Mouse (Mus musculus) B cell, adult (primary cell): ENCODE data around the gene Fstl3. TPM values are rescaled to one million over a fixed set of nuclear protein-coding genes. Genes with fewer than 3 reads are reported as not detected.

Source experiments
- total RNA-seq: library from RNA; stranded (reverse); gene quantifications from 4 replicates; pipeline ENCODE4 v1.2.4, GENCODE M21; 2023; ENCODE audit not compliant: inconsistent age

Gene Fstl3
- 1.1 to 2.1 TPM (median 1.7 TPM) in 4 replicates for total RNA-seq

DNA sequence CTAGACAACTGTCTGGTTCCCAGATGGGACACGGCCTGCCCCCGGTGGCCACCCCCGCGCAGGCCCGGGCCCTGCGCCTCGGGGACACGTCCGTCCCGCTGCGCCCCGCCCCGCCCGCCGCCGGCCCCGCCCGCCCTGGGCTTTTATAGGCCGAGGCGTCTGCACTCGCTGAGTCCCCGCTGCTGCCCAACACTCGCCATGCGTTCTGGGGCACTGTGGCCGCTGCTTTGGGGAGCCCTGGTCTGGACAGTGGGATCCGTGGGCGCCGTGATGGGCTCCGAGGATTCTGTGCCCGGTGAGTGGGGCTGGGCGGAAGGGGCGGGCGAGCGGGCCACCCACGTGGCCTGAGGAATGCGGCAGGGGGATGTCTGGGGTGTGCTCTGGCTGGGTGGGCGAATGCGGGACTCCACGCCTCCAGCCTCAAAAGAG lies at the start of gene Fstl3:
Gene Fstl3, plus strand, starts transcription at position 170 of the 429 bp plus-strand sequence.

GRCm38 (mm10) chr10:79745898-79746773 lies 30.9 kb upstream of the Fstl3 start, which contains the start of gene Polrmt:
Gene Polrmt, minus strand, starts transcription at chr10:79746581.

GRCm38 (mm10) chr10:79754856-79755516 lies 22.1 kb upstream of the Fstl3 start, which contains the start of gene Fgf22:
Gene Fgf22, plus strand, starts transcription at chr10:79755076.

GRCm38 (mm10) chr10:79766508-79767325 lies 10.4 kb upstream of the Fstl3 start, which contains the start of gene Rnf126:
Gene Rnf126, minus strand, starts transcription at chr10:79766952.

GRCm38 (mm10) chr10:79790861-79791260 lies 13.8 kb downstream of the Fstl3 start, which contains the start of gene Prss57:
Gene Prss57, minus strand, starts transcription at chr10:79790961.

GRCm38 (mm10) chr10:79793051-79793737 lies 16.1 kb downstream of the Fstl3 start, which contains the start of gene Palm:
Gene Palm, plus strand, starts transcription at chr10:79793572.

DNA sequence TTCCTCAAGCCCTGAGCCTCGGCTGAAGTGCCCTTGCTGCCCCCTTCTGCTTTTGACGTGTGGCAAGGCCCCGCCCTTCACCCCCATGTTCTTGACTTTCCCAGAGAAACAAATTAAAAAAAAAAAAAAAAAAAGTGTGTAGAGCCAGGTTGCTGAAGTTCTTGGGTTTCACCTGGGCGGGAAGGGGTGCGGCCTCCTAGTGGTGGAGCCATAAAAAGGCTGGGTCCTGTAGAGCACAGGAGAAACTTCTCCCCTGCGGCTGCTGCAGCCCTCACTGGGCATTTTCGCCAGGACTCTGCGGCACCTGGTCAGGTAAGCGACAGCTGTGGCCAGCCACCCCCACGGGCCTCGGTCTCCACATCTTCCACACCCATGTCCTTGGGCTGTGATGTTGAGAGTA lies 43.7 kb downstream of the Fstl3 start, which contains the start of gene Misp:
Gene Misp, plus strand, starts transcription at position 208 of the 400 bp plus-strand sequence.

Other genes with a start within 250 kb of the Fstl3 start
- 2.5 to 4.1 TPM (median 3.8 TPM) in 4 replicates for gene Plpp2, start 243.5 kb upstream of the Fstl3 start, total RNA-seq
- 36.6 to 45.9 TPM (median 40.8 TPM) in 4 replicates for gene Mier2, start 222.1 kb upstream of the Fstl3 start, total RNA-seq
- gene Theg, start 189.9 kb upstream of the Fstl3 start, total RNA-seq: not detected in 4 replicates
- gene C2cd4c, start 163.2 kb upstream of the Fstl3 start, total RNA-seq: not detected in 4 replicates
- gene Shc2, start 139.4 kb upstream of the Fstl3 start, total RNA-seq: not detected in 4 replicates
- not detected in 4 replicates for gene Odf3l2, start 131.5 kb upstream of the Fstl3 start, total RNA-seq
- gene Madcam1, start 112.7 kb upstream of the Fstl3 start, total RNA-seq: not detected in 4 replicates
- gene Tpgs1, start 107.9 kb upstream of the Fstl3 start, total RNA-seq: 13.7 to 19.6 TPM (median 17.1 TPM) in 4 replicates
- gene Cdc34, start 95.1 kb upstream of the Fstl3 start, total RNA-seq: 64.7 to 70.9 TPM (median 68.3 TPM) in 4 replicates
- 1.2 to 2.8 TPM (median 2.1 TPM) in 4 replicates for gene Gzmm, start 88.3 kb upstream of the Fstl3 start, total RNA-seq
- gene Bsg, start 72.8 kb upstream of the Fstl3 start, total RNA-seq: 101 to 112 TPM (median 107 TPM) in 4 replicates
- gene Hcn2, start 60.6 kb upstream of the Fstl3 start, total RNA-seq: 0.26 TPM in 1 of 4 replicates, not detected in the others
- 55.6 to 79.9 TPM (median 71.2 TPM) in 4 replicates for gene Polrmt, start 30.7 kb upstream of the Fstl3 start, total RNA-seq
- gene Fgf22, start 22.2 kb upstream of the Fstl3 start, total RNA-seq: not detected in 4 replicates
- 52.1 to 65.8 TPM (median 59.1 TPM) in 4 replicates for gene Rnf126, start 10.3 kb upstream of the Fstl3 start, total RNA-seq
- gene Prss57, start 13.7 kb downstream of the Fstl3 start, total RNA-seq: not detected in 4 replicates
- 5.9 to 8.0 TPM (median 6.7 TPM) in 4 replicates for gene Palm, start 16.3 kb downstream of the Fstl3 start, total RNA-seq
- not detected in 4 replicates for gene Misp, start 43.7 kb downstream of the Fstl3 start, total RNA-seq
- 430 to 480 TPM (median 445 TPM) in 4 replicates for gene Ptbp1, start 77.2 kb downstream of the Fstl3 start, total RNA-seq
- gene Prtn3, start 97.2 kb downstream of the Fstl3 start, total RNA-seq: not detected in 4 replicates
- gene Plppr3, start 97.4 kb downstream of the Fstl3 start, total RNA-seq: 0.27 to 1.1 TPM (median 0.75 TPM) in 4 replicates
- not detected in 4 replicates for gene Elane, start 109.0 kb downstream of the Fstl3 start, total RNA-seq
- gene Cfd, start 113.6 kb downstream of the Fstl3 start, total RNA-seq: not detected in 4 replicates
- gene Med16, start 131.7 kb downstream of the Fstl3 start, total RNA-seq: 76.7 to 86.8 TPM (median 80.6 TPM) in 4 replicates
- not detected in 4 replicates for gene Gm26602, start 133.6 kb downstream of the Fstl3 start, total RNA-seq
- 0.16 to 0.90 TPM (median 0.41 TPM) in 4 replicates for gene Kiss1r, start 139.7 kb downstream of the Fstl3 start, total RNA-seq
- 97.6 to 112 TPM (median 107 TPM) in 4 replicates for gene R3hdm4, start 143.9 kb downstream of the Fstl3 start, total RNA-seq
- 33.9 to 40.6 TPM (median 35.9 TPM) in 4 replicates for gene Arid3a, start 149.8 kb downstream of the Fstl3 start, total RNA-seq
- gene Wdr18, start 182.9 kb downstream of the Fstl3 start, total RNA-seq: 40.2 to 51.6 TPM (median 44.7 TPM) in 4 replicates
- 0.21 TPM in 1 of 4 replicates, not detected in the others for gene Grin3b, start 193.4 kb downstream of the Fstl3 start, total RNA-seq
- 157 to 164 TPM (median 160 TPM) in 4 replicates for gene Tmem259, start 207.1 kb downstream of the Fstl3 start, total RNA-seq
- 325 to 361 TPM (median 340 TPM) in 4 replicates for gene Cnn2, start 211.3 kb downstream of the Fstl3 start, total RNA-seq
- 53.9 to 56.0 TPM (median 54.6 TPM) in 4 replicates for gene Abca7, start 219.2 kb downstream of the Fstl3 start, total RNA-seq
- gene Arhgap45, start 239.4 kb downstream of the Fstl3 start, total RNA-seq: 493 to 520 TPM (median 510 TPM) in 4 replicates